Comparison of ENCODE assay signal across 16 mouse cellular contexts in the genomic region with DNA sequence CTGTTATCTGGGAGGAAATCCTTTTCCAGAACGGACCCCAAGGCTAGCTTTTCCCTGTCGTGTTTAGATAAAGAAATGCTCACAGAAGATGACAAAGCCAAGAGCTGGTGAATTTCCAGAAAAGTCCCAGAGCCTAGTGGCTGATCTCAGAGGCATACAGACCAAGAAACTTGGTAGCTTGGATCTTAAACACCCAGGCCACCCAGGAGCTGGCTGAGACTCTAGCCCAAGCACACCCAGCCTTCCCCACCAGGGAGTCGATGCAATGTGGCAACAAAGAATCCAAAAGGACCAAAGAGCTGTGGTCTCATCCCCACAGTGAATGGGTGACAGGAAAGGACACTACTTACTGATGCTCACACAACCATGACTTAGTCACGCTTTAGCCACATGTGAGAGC.
"Had no signal": no experiment of that assay in that cellular context is flagged by ENCODE, and none has a peak within 500 bp of the region (broad histone marks: within the 10 kb centered on the region; RNA-seq: fewer than 3 reads in every experiment).

No protein-coding gene starts in this region.

- H3K36me3 ChIP-seq: neural tube, embryonic 13.5 days; neural tube, embryonic 15.5 days; stomach, embryonic 15.5 days had no signal

- H3K4me1 ChIP-seq: neural tube, embryonic 13.5 days; neural tube, embryonic 15.5 days; stomach, embryonic 15.5 days had no signal

- H3K9me3 ChIP-seq: neural tube, embryonic 13.5 days; neural tube, embryonic 15.5 days; stomach, embryonic 15.5 days had no signal

- DNase-seq: retina, postnatal 1 day; right cerebral cortex, adult 18-20 months; right cerebral cortex, postnatal 14 days; right cerebral cortex, postnatal 25 days; right cerebral cortex, postnatal 4 days; spleen, adult 18-20 months; thymus, adult 18-20 months; thymus, adult 2 months; thymus, postnatal 14 days; thymus, postnatal 25 days; thymus, postnatal 36 days; thymus, postnatal 4 days had no signal

- H3K4me3 ChIP-seq: neural tube, embryonic 13.5 days; neural tube, embryonic 15.5 days; stomach, embryonic 15.5 days had no signal

- H3K27me3 ChIP-seq: neural tube, embryonic 13.5 days; neural tube, embryonic 15.5 days; stomach, embryonic 15.5 days had no signal

- H3K27ac ChIP-seq: neural tube, embryonic 13.5 days; neural tube, embryonic 15.5 days; stomach, embryonic 15.5 days; stomach, postnatal 0 days had no signal
